Mouse (Mus musculus) G1E-ER4 (cell line): ENCODE results near the gene Elavl1. TPM values are rescaled to one million over a fixed set of nuclear protein-coding genes. Genes with fewer than 3 reads are reported as not detected.

ENCODE experiments used
- GATA1 ChIP-seq: IDR thresholded peaks from one replicate; pipeline ENCODE4 v1.8.0; 2012; ENCODE audit warnings: low read length, inconsistent platforms
- polyA plus RNA-seq: library from polyadenylated mRNA; stranded (reverse); fragments of >175 nt; gene quantifications from 2 replicates; pipeline ENCODE4 v1.2.3, GENCODE M21; 2012

Gene Elavl1
- polyA plus RNA-seq, 1 experiment = 120 TPM

- no peak for TF ChIP-seq GATA1
These were observed 32.5 kb downstream of the Elavl1 start for GRCm38 (mm10) chr8:4292738-4293137.

- no peak for TF ChIP-seq GATA1
These were observed 49.1 kb downstream of the Elavl1 start for GRCm38 (mm10) chr8:4276111-4276465.

- TF ChIP-seq GATA1 = no peak
These were observed 49.7 kb downstream of the Elavl1 start, which contains the start of gene Timm44 for GRCm38 (mm10) chr8:4275275-4276110. Gene Timm44 (minus strand): TSS chr8:4275913.

- TF ChIP-seq GATA1 = no peak
These were observed 55.6 kb downstream of the Elavl1 start for GRCm38 (mm10) chr8:4269609-4270008.

- TF ChIP-seq GATA1 = no peak
These were observed 57.6 kb downstream of the Elavl1 start for GRCm38 (mm10) chr8:4267627-4268026.

- TF ChIP-seq GATA1 = no peak
These were observed 59.9 kb downstream of the Elavl1 start for GRCm38 (mm10) chr8:4265160-4265914.

GRCm38 (mm10) chr8:4263105-4263791 is 62.0 kb downstream of the Elavl1 start:
- no peak for TF ChIP-seq GATA1

- TF ChIP-seq GATA1 = no peak
These were observed 65.4 kb downstream of the Elavl1 start for GRCm38 (mm10) chr8:4259805-4260170.

- TF ChIP-seq GATA1 = no peak
These were observed 65.9 kb downstream of the Elavl1 start, which contains the start of gene Ctxn1 for GRCm38 (mm10) chr8:4259125-4259804. Gene Ctxn1 (minus strand): TSS chr8:4259274.

GRCm38 (mm10) chr8:4258678-4259077 is 66.5 kb downstream of the Elavl1 start:
- no peak for TF ChIP-seq GATA1

GRCm38 (mm10) chr8:4258233-4258632 is 67.0 kb downstream of the Elavl1 start:
- no peak for TF ChIP-seq GATA1

GRCm38 (mm10) chr8:4257350-4257749 is 67.9 kb downstream of the Elavl1 start:
- TF ChIP-seq GATA1 = no peak

- TF ChIP-seq GATA1 = no peak
These were observed 68.3 kb downstream of the Elavl1 start for GRCm38 (mm10) chr8:4256911-4257310.

- TF ChIP-seq GATA1 = no peak
These were observed 71.2 kb downstream of the Elavl1 start for GRCm38 (mm10) chr8:4254001-4254400.
